Mouse (Mus musculus): Measurements from ENCODE around the gene Cdc42se2.

DNA sequence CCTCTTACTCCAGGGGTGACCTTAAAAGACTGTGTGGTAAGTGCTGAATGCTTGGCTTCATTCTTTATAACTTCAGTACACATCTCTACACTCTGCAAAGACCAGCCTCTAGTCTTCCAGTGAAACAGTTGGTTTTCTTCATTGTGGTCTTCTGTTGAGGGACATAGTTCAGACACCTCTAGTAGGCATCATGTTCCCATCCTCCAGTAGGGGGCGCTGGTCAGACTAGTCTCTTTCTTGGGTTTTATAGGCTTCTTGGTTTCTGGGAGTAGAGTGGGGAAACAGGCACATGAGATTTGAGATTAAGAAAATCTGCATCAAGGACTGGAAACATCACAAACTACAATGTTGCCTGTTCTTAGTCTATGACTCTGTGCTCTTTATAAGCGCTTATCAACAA lies 47.1 kb upstream of the Cdc42se2 start:
- TF ChIP-seq GATA1 (IDR thresholded peaks at IDR 0.05; ENCODE audit: low read length) (no peak), TAL1 (IDR thresholded peaks at IDR 0.05; ENCODE audit: low read length) (no peak)
